Mouse (Mus musculus) MEL (cell line): ENCODE measurements around the gene Gm13691.
"Not testable (repeated sequence)": the region's sequence is repeated elsewhere in the genome, so short reads cannot be mapped to it uniquely, and the experiment has no call there.

Source experiments
- CTCF ChIP-seq, 3 experiments: IDR thresholded peaks in 2 of 3; conservative IDR thresholded peaks in 1 of 3; 2 replicates each; pipeline ENCODE4 v1.5.1; 2011 to 2012; ENCODE audit warnings: low read length in 3 of 3, low read depth in 2 of 3, mild to moderate bottlenecking in 2 of 3, improper control_type of control experiment in 1 of 3, inconsistent platforms in 1 of 3, mixed read lengths in 1 of 3, moderate library complexity in 1 of 3; ENCODE audit not compliant: control insufficient read depth in 1 of 3, insufficient read depth in 1 of 3, poor library complexity in 1 of 3, severe bottlenecking in 1 of 3
- HCFC1 ChIP-seq: IDR thresholded peaks from 2 replicates; pipeline ENCODE4 v1.6.1; 2012; ENCODE audit warnings: low read depth, mild to moderate bottlenecking, inconsistent platforms, low read length, improper control_type of control experiment, moderate library complexity
- POLR2A ChIP-seq, 2 experiments: IDR thresholded peaks; 2 replicates each; pipeline ENCODE4 v1.6.1; 2011 to 2012; ENCODE audit warnings: low read length in 2 of 2, mild to moderate bottlenecking in 2 of 2, control low read depth in 1 of 2, improper control_type of control experiment in 1 of 2, low read depth in 1 of 2, moderate library complexity in 1 of 2; ENCODE audit not compliant: control insufficient read depth in 1 of 2, insufficient read depth in 1 of 2, poor library complexity in 1 of 2

DNA sequence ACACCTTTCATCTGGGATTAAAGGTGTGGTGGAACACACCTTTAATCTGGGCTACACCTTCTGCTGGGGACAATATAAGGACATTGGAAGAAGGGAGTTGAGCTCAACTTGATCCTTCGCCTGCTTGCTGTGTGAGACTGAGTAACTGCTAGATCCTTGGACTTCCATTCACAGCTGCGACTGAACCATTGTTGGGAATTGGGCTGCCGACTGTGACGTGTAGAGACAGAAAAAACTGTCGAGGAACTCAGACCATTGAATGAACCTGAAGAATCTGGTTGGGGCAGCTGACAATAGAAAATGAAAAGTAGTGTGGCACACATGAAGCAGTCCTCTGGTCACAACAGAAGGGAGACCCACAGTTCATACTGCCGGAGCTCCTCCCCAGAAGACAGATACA lies 17.5 kb upstream of the Gm13691 start, which contains the start of gene Gm13696:
- not testable (repeated sequence) for TF ChIP-seq HCFC1; CTCF (IDR thresholded peaks at IDR 0.05 in 2 of 3, conservative IDR thresholded peaks at IDR 0.05 in 1 of 3; ENCODE audit: control insufficient read depth in 1 of 3, insufficient read depth in 1 of 3, low read depth in 2 of 3, low read length in 3 of 3, poor library complexity in 1 of 3, severe bottlenecking in 1 of 3); POLR2A (IDR thresholded peaks at IDR 0.05; ENCODE audit: control insufficient read depth in 1 of 2, insufficient read depth in 1 of 2, low read depth in 1 of 2, low read length in 2 of 2, poor library complexity in 1 of 2)
